Mouse (Mus musculus) retina, postnatal 1 day (tissue): ENCODE results near the gene Lhfp.

Experiments
- DNase-seq: peaks from one replicate; pipeline ENCODE4 v3.0.0-alpha.2; 2012

Lhfp gene

GRCm38 (mm10) chr3:53041411-53042239, at the start of gene Lhfp:
TSS of gene Lhfp (plus strand) at chr3:53041528.
- peak; percentile 80 for DNase-seq

DNA sequence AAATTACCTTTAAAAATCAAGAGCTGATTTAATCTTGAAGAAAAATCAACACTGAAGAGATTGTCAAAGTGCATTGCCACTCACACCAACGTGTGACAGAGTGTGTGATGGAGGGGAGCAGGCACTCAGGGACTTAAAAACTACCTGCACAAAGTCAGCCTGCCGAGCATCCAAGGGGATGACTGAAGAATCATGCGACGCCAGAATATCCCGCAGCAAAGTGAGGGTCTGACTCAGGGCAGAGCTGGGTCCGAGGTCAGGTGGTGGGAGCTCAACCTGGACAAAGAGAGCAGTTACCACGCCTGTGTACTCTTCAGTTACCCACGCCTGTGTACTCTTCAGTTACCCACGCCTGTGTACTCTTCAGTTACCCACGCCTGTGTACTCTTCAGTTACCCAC, 48.0 kb upstream of the Lhfp start:
- DNase-seq, result no peak

DNA sequence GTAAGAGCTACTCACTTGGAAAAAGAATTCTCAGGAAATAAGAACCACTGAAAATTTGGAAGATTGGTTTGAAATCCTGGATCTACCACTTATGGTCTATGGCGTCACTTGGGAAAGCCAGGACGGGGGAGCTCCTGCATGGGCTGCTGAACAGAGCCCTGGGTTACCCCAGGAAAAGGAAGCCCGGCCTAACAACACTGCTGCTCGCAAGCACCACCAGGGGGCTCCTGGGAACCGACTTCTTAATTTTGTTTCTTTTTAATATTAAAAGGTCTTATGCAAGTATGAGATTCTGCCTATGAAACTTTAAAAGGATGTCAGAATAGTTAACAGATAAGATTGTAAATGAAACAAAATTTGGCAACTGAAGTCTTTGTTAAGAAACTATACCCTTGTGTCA, 46.7 kb upstream of the Lhfp start:
- no peak for DNase-seq

GRCm38 (mm10) chr3:52996635-52997034, 44.7 kb upstream of the Lhfp start:
- no peak for DNase-seq

- no peak for DNase-seq
Measured at GRCm38 (mm10) chr3:52997381-52997780, 43.9 kb upstream of the Lhfp start.

- no peak for DNase-seq
Measured at GRCm38 (mm10) chr3:52999016-52999744, 42.1 kb upstream of the Lhfp start.

DNA sequence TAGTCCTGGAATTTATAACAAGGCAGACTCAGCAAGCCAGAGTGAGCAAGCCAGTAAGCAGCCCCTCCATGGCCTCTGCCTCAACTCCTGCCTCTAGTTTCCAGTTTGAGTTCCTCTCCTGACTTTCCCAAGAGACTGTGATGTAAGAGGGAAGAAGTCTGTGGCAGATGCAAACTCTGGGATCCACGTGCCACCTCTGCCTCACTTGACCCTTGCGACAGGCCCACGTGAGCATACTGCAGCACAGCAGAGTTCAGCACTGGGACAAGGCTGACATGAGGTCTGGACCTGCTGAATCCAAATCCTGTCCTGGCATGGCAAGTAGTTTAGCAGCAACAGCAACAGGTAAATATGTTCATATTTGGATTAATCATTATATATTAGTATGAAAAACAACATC, 41.3 kb upstream of the Lhfp start:
- no peak for DNase-seq

DNA sequence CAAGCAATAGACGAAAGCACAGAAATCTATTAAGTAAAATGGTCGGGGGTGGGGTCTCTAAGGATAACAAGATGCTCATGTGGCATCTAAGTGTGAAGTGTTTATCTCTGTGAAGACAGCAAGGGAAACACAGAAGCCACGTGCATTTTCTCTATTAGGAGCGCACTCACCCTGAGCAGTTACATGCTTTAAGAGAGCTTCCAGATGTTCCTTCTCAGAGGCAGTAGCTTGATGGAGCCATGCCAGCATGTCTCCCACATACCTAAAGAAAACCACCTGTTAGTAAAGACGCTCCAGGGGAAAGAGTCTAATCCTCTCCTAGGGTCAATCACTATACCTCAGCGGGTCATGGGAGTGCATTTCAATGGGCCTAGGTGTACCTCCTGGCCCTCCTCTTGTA, 39.3 kb upstream of the Lhfp start:
- no peak for DNase-seq

DNA sequence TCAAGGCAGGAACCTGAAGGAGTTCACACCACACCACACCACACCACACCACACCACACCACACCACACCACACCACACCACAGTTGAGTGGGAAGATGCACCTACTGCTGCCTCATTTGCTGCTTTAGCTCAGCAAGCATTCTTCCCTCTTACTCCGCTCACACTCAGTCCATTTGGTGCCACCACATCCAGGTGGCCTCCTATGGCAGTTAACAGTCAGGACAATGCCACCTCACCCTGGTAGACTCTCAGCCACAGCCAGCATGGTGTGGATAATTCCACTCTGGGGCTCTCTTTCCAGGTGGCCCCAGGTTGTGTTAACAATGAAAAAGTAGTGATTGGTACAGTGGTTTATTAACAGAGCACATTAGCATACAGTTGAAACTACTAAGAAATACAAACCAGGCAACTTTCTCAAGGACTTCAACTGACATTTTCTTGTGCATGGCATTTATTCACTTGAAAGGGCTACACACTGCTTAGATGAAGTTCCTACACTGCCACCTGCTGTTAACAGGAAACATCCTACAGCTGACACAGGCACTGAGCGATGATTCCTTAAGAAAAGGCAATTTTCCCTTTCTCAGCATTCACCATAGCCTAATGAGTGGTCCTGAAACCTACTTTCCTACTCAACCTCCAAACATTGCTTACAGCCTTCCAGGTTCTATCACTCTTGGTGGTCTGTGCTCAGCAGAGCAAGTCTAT, 36.8 kb upstream of the Lhfp start:
- peak; percentile 46 for DNase-seq

- DNase-seq, result no peak
Measured at GRCm38 (mm10) chr3:53007411-53007810, 33.9 kb upstream of the Lhfp start.

GRCm38 (mm10) chr3:53016436-53017340, 24.6 kb upstream of the Lhfp start, which contains the start of gene Cog6:
TSS of gene Cog6 (minus strand) at chr3:53017237.
- peak; percentile 92 for DNase-seq

- no peak for DNase-seq
Measured at GRCm38 (mm10) chr3:53027333-53027732, 14.0 kb upstream of the Lhfp start.

DNA sequence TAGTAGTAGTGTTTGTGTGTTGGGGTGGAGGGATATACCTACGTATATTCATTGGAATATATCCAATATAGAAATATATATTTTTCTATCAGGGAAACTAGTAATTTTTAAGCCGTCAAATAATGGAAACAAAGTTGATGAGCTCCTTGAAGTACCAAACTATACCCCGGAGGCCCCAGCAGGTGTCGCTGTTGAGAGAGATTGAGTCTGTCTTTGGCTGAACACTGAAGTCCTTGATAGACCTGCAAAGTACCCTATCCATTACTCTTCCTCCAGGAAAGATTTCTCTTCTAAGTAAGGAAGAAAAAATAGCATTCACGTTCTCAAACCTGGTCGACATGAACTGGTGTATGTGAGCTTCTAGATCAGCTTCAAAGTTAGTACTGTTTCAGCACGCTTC, 12.3 kb upstream of the Lhfp start:
- peak; percentile 79 for DNase-seq

- DNase-seq, result no peak
Measured at GRCm38 (mm10) chr3:53031586-53031985, 9.7 kb upstream of the Lhfp start.

DNA sequence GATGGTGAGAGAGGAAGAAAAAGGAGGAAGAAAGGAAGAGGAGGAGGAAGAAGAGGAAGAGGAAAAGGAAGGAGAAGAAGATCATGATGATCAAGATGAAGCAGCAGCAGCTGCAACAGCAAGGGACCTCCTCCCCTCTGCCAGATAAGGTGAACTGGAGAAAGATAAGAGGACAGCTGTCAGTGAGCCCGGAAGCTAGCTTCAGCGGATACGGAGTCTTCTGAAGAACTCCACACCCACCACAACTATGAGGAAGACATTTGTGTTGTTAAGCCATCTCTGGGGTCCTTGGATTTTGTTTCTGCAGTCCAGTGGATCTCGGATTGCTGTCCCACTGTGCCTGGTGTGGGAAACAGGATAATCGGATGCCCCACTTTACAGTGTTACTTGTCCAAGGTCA, 8.9 kb upstream of the Lhfp start:
- DNase-seq, result no peak

- peak; percentile 69 for DNase-seq
Measured at GRCm38 (mm10) chr3:53033448-53033847, 7.9 kb upstream of the Lhfp start.

- DNase-seq, result no peak
Measured at GRCm38 (mm10) chr3:53036076-53036475, 5.3 kb upstream of the Lhfp start.

DNA sequence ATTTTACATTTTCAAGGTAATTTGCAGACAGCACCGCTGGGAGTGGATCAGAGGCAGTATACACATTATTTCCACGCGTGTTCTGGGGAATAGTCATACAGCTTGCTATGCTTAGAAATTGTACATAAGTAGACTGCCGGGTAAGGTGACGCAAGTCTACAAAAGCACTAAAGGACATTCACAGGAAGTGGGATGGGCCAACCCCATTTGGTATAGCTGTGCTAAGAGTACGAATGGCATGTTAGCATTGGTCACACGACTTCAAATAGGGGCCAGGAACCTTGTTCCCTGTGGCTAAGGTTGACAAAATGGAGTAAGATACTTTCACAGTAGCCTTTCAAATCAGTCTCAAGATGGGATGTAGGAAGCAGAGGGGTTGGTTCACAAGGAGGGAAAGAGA, 4.4 kb upstream of the Lhfp start:
- no peak for DNase-seq

DNA sequence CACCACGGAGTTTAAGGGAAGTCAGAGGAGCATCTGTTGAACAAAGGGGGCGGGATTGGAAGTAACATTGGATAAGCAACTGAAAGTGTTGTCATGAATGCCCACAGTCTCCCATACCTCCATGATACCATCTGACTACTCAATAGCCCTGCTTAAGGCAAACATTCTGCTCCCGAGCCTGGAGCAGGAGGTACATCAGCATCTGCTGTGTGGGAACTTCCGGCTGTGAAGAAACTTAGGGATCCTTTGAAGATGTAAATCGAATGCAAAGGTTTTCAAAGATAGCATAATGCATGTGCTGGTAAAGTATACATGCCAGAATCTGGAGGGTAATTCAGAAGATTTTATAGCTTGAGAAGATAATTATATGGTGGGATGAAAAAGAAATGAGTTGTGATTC, 2.4 kb upstream of the Lhfp start:
- DNase-seq, result no peak

DNA sequence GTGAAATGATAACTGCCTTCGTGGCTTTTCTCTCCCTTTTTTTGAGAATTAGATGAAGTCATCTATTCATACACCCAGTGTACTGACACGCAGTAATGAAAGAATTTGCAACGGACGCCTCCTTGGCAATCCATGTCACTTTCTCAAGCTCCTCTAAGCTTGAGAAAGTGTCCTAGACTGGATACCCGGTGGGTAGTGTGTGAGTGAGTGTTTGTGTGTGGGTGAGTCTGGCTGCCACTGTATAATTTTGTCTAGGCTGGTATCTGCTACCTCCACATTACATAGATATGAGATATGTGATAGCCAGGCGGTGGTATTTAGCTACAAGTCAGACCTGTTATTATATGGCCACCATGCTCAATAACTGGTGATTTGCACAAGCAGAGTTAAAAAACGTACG, 1.6 kb upstream of the Lhfp start:
- DNase-seq, result no peak

DNA sequence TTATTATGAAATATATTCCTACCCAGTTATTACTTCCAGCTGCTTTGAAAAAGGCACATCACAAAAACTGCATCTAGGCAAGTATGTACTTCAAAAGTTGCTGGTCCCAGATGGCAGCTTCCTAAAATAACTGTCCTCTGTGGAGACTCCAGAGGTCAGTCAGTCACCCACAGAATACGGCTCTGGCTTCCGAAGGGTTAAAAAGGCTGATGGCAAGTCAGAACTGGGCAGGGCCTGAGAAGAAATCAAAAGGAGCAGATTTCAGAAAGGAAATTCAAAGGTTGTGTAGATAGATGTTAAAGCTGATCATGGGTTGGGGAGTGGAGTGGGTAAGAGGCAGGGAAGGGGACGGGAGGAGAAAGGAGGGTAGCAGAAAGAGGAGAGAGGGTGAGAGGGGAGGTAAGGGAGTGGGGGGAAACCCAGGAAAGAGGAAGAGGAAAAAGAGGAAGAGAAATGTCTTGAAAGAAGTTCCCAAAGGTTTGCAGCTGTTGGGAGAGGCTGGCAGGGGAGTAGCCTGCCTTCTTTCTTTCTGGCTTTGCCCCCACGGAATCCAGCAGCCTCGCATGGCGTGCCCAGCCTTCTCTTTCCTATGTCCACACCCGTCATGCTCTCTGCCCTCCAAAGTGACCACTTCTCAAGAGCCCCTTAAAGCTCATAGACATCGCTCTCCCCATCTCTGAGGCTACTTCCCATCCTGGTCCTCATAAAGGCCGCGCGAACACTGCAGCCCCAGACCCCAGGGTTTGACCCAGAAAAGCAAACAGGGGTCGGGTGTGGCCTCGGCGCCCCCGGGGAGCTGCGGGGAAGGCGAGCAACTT, 526 bp upstream of the Lhfp start:
- no peak for DNase-seq

- no peak for DNase-seq
Measured at GRCm38 (mm10) chr3:53042240-53042567, 876 bp downstream of the Lhfp start.
